Mouse (Mus musculus) macrophage (primary cell): ENCODE results near the gene Git1. TPM values are rescaled to one million over a fixed set of nuclear protein-coding genes. Genes with fewer than 3 reads are reported as not detected.

ENCODE experiments used
- H3K27ac ChIP-seq: fragments of 350-480 bp; formaldehyde crosslinking; 2 replicates; pipeline ENCODE4 v1.9.0; 2021
- H3K36me3 ChIP-seq: fragments of 350-480 bp; formaldehyde crosslinking; 2 replicates; pipeline ENCODE4 v1.9.0; 2021; ENCODE audit errors: inconsistent target
- H3K4me3 ChIP-seq: fragments of 350-480 bp; formaldehyde crosslinking; 2 replicates; pipeline ENCODE4 v1.9.0; 2021; ENCODE audit errors: inconsistent target
- H3K79me2 ChIP-seq: fragments of 350-480 bp; formaldehyde crosslinking; 2 replicates; pipeline ENCODE4 v1.9.0; 2021; ENCODE audit errors: inconsistent target
- WGBS: methylation state at CpG from one replicate; pipeline ENCODE4 v1.1.7; 2026; ENCODE audit warnings: inconsistent platforms; ENCODE audit not compliant: missing documents; 5-methylcytosine and 5-hydroxymethylcytosine counted together
- polyA plus RNA-seq: library from polyadenylated mRNA; stranded (reverse); fragments of 250-400 nt; gene quantifications from 3 replicates; pipeline ENCODE4 v1.2.4, GENCODE M21; 2018; ENCODE audit warnings: inconsistent platforms

Git1 gene
- polyA plus RNA-seq, 1 experiment from 2014 or later = 25.3 TPM

- H3K36me3 ChIP-seq = peaks cover 49% of the 10 kb centered on the region; the same call in 1 of the 2 replicates
- H3K27ac ChIP-seq = no peak overlapping the region
- 16% methylated on average over 5 of the region's 5 CpGs for WGBS
- H3K4me3 ChIP-seq = no peak overlapping the region
- H3K79me2 ChIP-seq = peaks cover 34% of the 10 kb centered on the region
Observed at GRCm38 (mm10) chr11:77501392-77501791, 8.0 kb downstream of the Git1 start.

- Histone ChIP-seq H3K36me3 (peaks cover 55% of the 10 kb centered on the region), H3K4me3 (no peak overlapping the region), H3K27ac (no peak overlapping the region), H3K79me2 (peaks cover 28% of the 10 kb centered on the region)
- WGBS = 89% methylated on average over 4 of the region's 4 CpGs
Observed at GRCm38 (mm10) chr11:77501971-77502370, 8.6 kb downstream of the Git1 start.

GRCm38 (mm10) chr11:77502481-77502880 lies 9.1 kb downstream of the Git1 start:
- WGBS = 92% methylated on average over 6 of the region's 6 CpGs
- H3K27ac ChIP-seq = no peak overlapping the region
- H3K4me3 ChIP-seq = no peak overlapping the region
- H3K79me2 ChIP-seq = peaks cover 23% of the 10 kb centered on the region
- peaks cover 57% of the 10 kb centered on the region for H3K36me3 ChIP-seq

DNA sequence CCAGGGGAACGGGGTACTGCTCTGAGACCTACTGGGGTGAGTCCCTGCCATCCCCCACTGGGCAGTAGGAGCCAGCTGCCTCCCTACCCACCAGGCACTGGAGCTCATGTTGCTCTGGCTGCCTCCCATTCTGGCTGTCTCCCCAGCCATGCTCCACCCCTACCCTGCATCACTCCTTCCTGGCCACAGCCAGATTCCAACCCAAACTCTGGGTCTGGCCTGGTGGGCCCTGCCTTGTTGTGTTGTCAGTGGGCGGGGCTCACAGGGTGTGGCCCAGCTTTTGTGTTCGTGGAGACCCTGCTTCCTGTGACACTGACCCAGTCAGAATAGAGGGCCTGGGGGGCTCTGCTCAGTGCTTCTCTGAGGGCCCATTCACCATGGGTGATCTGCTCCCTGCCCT lies 10.1 kb downstream of the Git1 start:
- Histone ChIP-seq H3K4me3 (no peak overlapping the region), H3K27ac (no peak overlapping the region), H3K79me2 (peaks cover 13% of the 10 kb centered on the region), H3K36me3 (peaks cover 57% of the 10 kb centered on the region)
- WGBS = 89% methylated on average over 3 of the region's 3 CpGs

- Histone ChIP-seq H3K27ac (no peak overlapping the region), H3K79me2 (peaks cover 4% of the 10 kb centered on the region; the same call in 1 of the 2 replicates), H3K36me3 (peaks cover 55% of the 10 kb centered on the region), H3K4me3 (no peak overlapping the region)
- 95% methylated on average over 19 of the region's 19 CpGs for WGBS
Observed at GRCm38 (mm10) chr11:77504377-77504776, 11.0 kb downstream of the Git1 start.

- no peaks in the 10 kb centered on the region for H3K79me2 ChIP-seq
- no peak overlapping the region for H3K27ac ChIP-seq
- peaks cover 44% of the 10 kb centered on the region for H3K36me3 ChIP-seq
- H3K4me3 ChIP-seq = no peak overlapping the region
- 90% methylated on average over 22 of the region's 22 CpGs for WGBS
Observed at GRCm38 (mm10) chr11:77505291-77505980, 12.1 kb downstream of the Git1 start.

- H3K36me3 ChIP-seq = peaks cover 44% of the 10 kb centered on the region
- H3K79me2 ChIP-seq = no peaks in the 10 kb centered on the region
- WGBS = 94% methylated on average over 10 of the region's 14 CpGs
Observed at GRCm38 (mm10) chr11:77506273-77506672, 12.9 kb downstream of the Git1 start.

GRCm38 (mm10) chr11:77506941-77507340 lies 13.6 kb downstream of the Git1 start:
- peaks cover 44% of the 10 kb centered on the region for H3K36me3 ChIP-seq

More at GRCm38 (mm10) chr11:77506273-77506672, 12.9 kb downstream of the Git1 start:
- Histone ChIP-seq H3K4me3 (no peak overlapping the region), H3K27ac (no peak overlapping the region)

GRCm38 (mm10) chr11:77507426-77507825 lies 14.1 kb downstream of the Git1 start:
- peaks cover 43% of the 10 kb centered on the region for H3K36me3 ChIP-seq
- H3K27ac ChIP-seq = no peak overlapping the region
- H3K79me2 ChIP-seq = no peaks in the 10 kb centered on the region
- H3K4me3 ChIP-seq = no peak overlapping the region
- 74% methylated on average over 4 of the region's 4 CpGs for WGBS

More at GRCm38 (mm10) chr11:77506941-77507340, 13.6 kb downstream of the Git1 start:
- Histone ChIP-seq H3K79me2 (no peaks in the 10 kb centered on the region), H3K4me3 (no peak overlapping the region), H3K27ac (no peak overlapping the region)
- WGBS = 100% methylated on average over 6 of the region's 6 CpGs

- no peak overlapping the region for H3K4me3 ChIP-seq
- no peak overlapping the region for H3K27ac ChIP-seq
- H3K79me2 ChIP-seq = no peaks in the 10 kb centered on the region
- H3K36me3 ChIP-seq = peaks cover 34% of the 10 kb centered on the region
- WGBS = 31% methylated on average over 48 of the region's 49 CpGs
Observed at GRCm38 (mm10) chr11:77508068-77509021, 15.0 kb downstream of the Git1 start.

GRCm38 (mm10) chr11:77511336-77511735 lies 18.0 kb downstream of the Git1 start:
- H3K79me2 ChIP-seq = no peaks in the 10 kb centered on the region; the same call in 1 of the 2 replicates
- no peak overlapping the region for H3K4me3 ChIP-seq
- H3K36me3 ChIP-seq = peaks cover 9% of the 10 kb centered on the region; the same call in 1 of the 2 replicates
- no peak overlapping the region for H3K27ac ChIP-seq
- WGBS = 94% methylated on average over 5 of the region's 5 CpGs

- Histone ChIP-seq H3K27ac (peak overlapping the region; percentile 44), H3K36me3 (no peaks in the 10 kb centered on the region), H3K4me3 (peak overlapping the region; percentile 47), H3K79me2 (peaks cover 5% of the 10 kb centered on the region; the same call in 1 of the 2 replicates)
- under 1% methylated on average over 74 of the region's 84 CpGs for WGBS
Observed at GRCm38 (mm10) chr11:77512891-77513810, 19.8 kb downstream of the Git1 start.

DNA sequence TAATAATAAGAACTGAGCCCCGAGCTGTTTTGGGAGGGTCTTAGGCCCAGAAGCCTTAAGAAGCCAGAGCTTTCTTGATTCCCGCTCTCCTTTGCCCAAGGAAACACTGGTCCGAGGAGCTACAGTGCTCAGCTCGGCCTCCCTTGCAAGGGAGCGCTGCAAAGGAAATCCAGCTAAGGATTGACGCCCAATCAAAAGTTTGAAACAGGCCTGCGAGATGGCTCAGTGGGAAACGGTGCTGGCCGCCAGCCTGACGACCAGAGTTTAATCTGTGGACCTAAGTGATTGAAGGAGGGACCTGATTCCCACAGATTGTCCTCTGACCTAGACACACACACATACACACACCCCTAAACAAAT lies 20.4 kb downstream of the Git1 start:
- Histone ChIP-seq H3K4me3 (peak overlapping the region; percentile 47), H3K79me2 (peaks cover 5% of the 10 kb centered on the region; the same call in 1 of the 2 replicates), H3K27ac (peak overlapping the region; percentile 44), H3K36me3 (no peaks in the 10 kb centered on the region)
- 12% methylated on average over 10 of the region's 10 CpGs for WGBS

GRCm38 (mm10) chr11:77514281-77514831 lies 21.0 kb downstream of the Git1 start:
- Histone ChIP-seq H3K79me2 (peaks cover 5% of the 10 kb centered on the region; the same call in 1 of the 2 replicates), H3K36me3 (no peaks in the 10 kb centered on the region), H3K4me3 (peak overlapping the region; percentile 47), H3K27ac (peak overlapping the region; percentile 44)
- 16% methylated on average over 19 of the region's 19 CpGs for WGBS
